Mouse (Mus musculus) CH12F3 (cell line): ENCODE data around the gene Pkmyt1.

ENCODE experiments used
- in situ Hi-C: fragments of 300-500 bp; cut with MboI; formaldehyde crosslinking; loops from 2 replicates; pipeline ENCODE4 v1.14.3; 2020; ENCODE audit warnings: low sequenced_read_pairs

Gene Pkmyt1

GRCm38 (mm10) chr17:23725999-23726757 is at the start of gene Pkmyt1:
Gene Pkmyt1 (plus strand): TSS chr17:23726336.
- in situ Hi-C loops: no loop called here

- in situ Hi-C loops: no loop called here
Observed at GRCm38 (mm10) chr17:23676473-23677031, 49.6 kb upstream of the Pkmyt1 start.

GRCm38 (mm10) chr17:23677236-23677679 is 48.9 kb upstream of the Pkmyt1 start, which contains the start of gene Tnfrsf12a:
Gene Tnfrsf12a (minus strand): TSS chr17:23677468.
- in situ Hi-C loops: no loop called here

- in situ Hi-C loops: no loop called here
Observed at GRCm38 (mm10) chr17:23679127-23679835, 46.9 kb upstream of the Pkmyt1 start, which contains the start of gene Cldn6. Gene Cldn6 (plus strand): TSS chr17:23679249.

- in situ Hi-C loops: no loop called here
Observed at GRCm38 (mm10) chr17:23680336-23680735, 45.8 kb upstream of the Pkmyt1 start.

- in situ Hi-C loops: no loop called here
Observed at GRCm38 (mm10) chr17:23681086-23681485, 45.0 kb upstream of the Pkmyt1 start.

- in situ Hi-C loops: no loop called here
Observed at GRCm38 (mm10) chr17:23682092-23682491, 44.0 kb upstream of the Pkmyt1 start.

GRCm38 (mm10) chr17:23682530-23682929 is 43.6 kb upstream of the Pkmyt1 start:
- in situ Hi-C loops: no loop called here

- in situ Hi-C loops: no loop called here
Observed at GRCm38 (mm10) chr17:23683226-23683625, 42.9 kb upstream of the Pkmyt1 start.

- in situ Hi-C loops: no loop called here
Observed at GRCm38 (mm10) chr17:23683856-23684672, 42.1 kb upstream of the Pkmyt1 start, which contains the start of gene Cldn9. Gene Cldn9 (minus strand): TSS chr17:23684026.

GRCm38 (mm10) chr17:23694491-23694890 is 31.6 kb upstream of the Pkmyt1 start:
- in situ Hi-C loops: no loop called here

GRCm38 (mm10) chr17:23695801-23696200 is 30.3 kb upstream of the Pkmyt1 start:
- in situ Hi-C loops: no loop called here

- in situ Hi-C loops: no loop called here
Observed at GRCm38 (mm10) chr17:23699131-23700077, 26.7 kb upstream of the Pkmyt1 start.

GRCm38 (mm10) chr17:23700079-23700478 is 26.1 kb upstream of the Pkmyt1 start:
- in situ Hi-C loops: no loop called here

GRCm38 (mm10) chr17:23703301-23703700 is 22.8 kb upstream of the Pkmyt1 start:
- in situ Hi-C loops: no loop called here

- in situ Hi-C loops: no loop called here
Observed at GRCm38 (mm10) chr17:23704741-23705140, 21.4 kb upstream of the Pkmyt1 start.

GRCm38 (mm10) chr17:23705525-23706104 is 20.5 kb upstream of the Pkmyt1 start:
- in situ Hi-C loops: no loop called here

GRCm38 (mm10) chr17:23706212-23706611 is 19.9 kb upstream of the Pkmyt1 start:
- in situ Hi-C loops: no loop called here

- in situ Hi-C loops: no loop called here
Observed at GRCm38 (mm10) chr17:23717003-23717402, 9.1 kb upstream of the Pkmyt1 start.
